22 mouse cellular contexts compared by ENCODE assay signal in genomic region chr17:66783601-66784000, GRCm38 (mm10).
DNase-seq lines count a peak whose midpoint lies in the region; ATAC-seq and TF ChIP-seq lines count a peak whose summit lies in the region.
"Had no signal": no experiment of that assay in that cellular context is flagged by ENCODE, and none has a peak within 500 bp of the region (broad histone marks: within the 10 kb centered on the region; RNA-seq: fewer than 3 reads in every experiment).

No protein-coding gene starts in this region.

- TF ChIP-seq CTCF in midbrain, postnatal 0 days (IDR thresholded peaks at IDR 0.05) = no peak

- H3K4me3 ChIP-seq in heart, embryonic 10.5 days = no peak overlapping the region
- H3K4me3 ChIP-seq in heart, embryonic 13.5 days = no peak overlapping the region
- no peak overlapping the region for H3K4me3 ChIP-seq in midbrain, postnatal 0 days (ENCODE audit: low read depth, low read length)
- H3K4me3 ChIP-seq in midbrain, embryonic 14.5 days (replicated peaks; ENCODE audit: low read depth, low read length) = no peak overlapping the region
- H3K4me3 ChIP-seq: forebrain, embryonic 10.5 days; forebrain, embryonic 13.5 days; heart, embryonic 12.5 days; hindbrain, embryonic 10.5 days; hindbrain, embryonic 13.5 days; intestine, embryonic 15.5 days had no signal

- H3K36me3 ChIP-seq in heart, embryonic 10.5 days = no peaks in the 10 kb centered on the region
- H3K36me3 ChIP-seq in heart, embryonic 13.5 days = no peaks in the 10 kb centered on the region
- H3K36me3 ChIP-seq in midbrain, postnatal 0 days (ENCODE audit: insufficient read depth, low read length) = no peaks in the 10 kb centered on the region
- no peaks in the 10 kb centered on the region for H3K36me3 ChIP-seq in midbrain, embryonic 14.5 days (ENCODE audit: control insufficient read depth, insufficient read depth, low read length)
- H3K36me3 ChIP-seq: forebrain, embryonic 10.5 days; heart, embryonic 12.5 days; hindbrain, embryonic 10.5 days; hindbrain, embryonic 13.5 days; intestine, embryonic 15.5 days had no signal

- peak; percentile 91 for DNase-seq in heart, adult 11 months
- DNase-seq in heart, embryonic 10.5 days (ENCODE audit: low spot score) = no peak
- DNase-seq in heart, postnatal 4 days = no peak
- peak; percentile 54 for DNase-seq in midbrain, postnatal 0 days (ENCODE audit: low spot score)
- no peak for DNase-seq in midbrain, embryonic 14.5 days
- DNase-seq: adrenal gland, adult 8-10 months; adrenal gland, postnatal 25 days; cerebellum, adult 18-20 months; cerebellum, adult 9-10 months; cerebellum, postnatal 14 days; gastrocnemius, postnatal 10 days; gastrocnemius, postnatal 36 days; heart, postnatal 14 days had no signal

- no peak overlapping the region for H3K4me2 ChIP-seq in heart, embryonic 13.5 days
- no peak overlapping the region for H3K4me2 ChIP-seq in midbrain, postnatal 0 days (ENCODE audit: low read depth, low read length, poor library complexity, severe bottlenecking)
- no peak overlapping the region for H3K4me2 ChIP-seq in midbrain, embryonic 14.5 days (ENCODE audit: low read length)
- H3K4me2 ChIP-seq: heart, embryonic 12.5 days; hindbrain, embryonic 13.5 days; intestine, embryonic 15.5 days had no signal

- no peaks in the 10 kb centered on the region for H3K9me3 ChIP-seq in heart, embryonic 10.5 days
- H3K9me3 ChIP-seq in heart, embryonic 13.5 days = no peaks in the 10 kb centered on the region
- no peaks in the 10 kb centered on the region for H3K9me3 ChIP-seq in midbrain, postnatal 0 days (ENCODE audit: low read length)
- no peaks in the 10 kb centered on the region for H3K9me3 ChIP-seq in midbrain, embryonic 14.5 days (ENCODE audit: control insufficient read depth, low read length)
- H3K9me3 ChIP-seq: forebrain, embryonic 10.5 days; forebrain, embryonic 13.5 days; heart, embryonic 12.5 days; hindbrain, embryonic 10.5 days; hindbrain, embryonic 13.5 days; intestine, embryonic 15.5 days had no signal

- H3K9ac ChIP-seq in heart, embryonic 13.5 days = no peak overlapping the region
- no peak overlapping the region for H3K9ac ChIP-seq in midbrain, postnatal 0 days (replicated peaks; ENCODE audit: low read length, poor library complexity, severe bottlenecking)
- H3K9ac ChIP-seq in midbrain, embryonic 14.5 days (replicated peaks; ENCODE audit: low read length) = no peak overlapping the region
- H3K9ac ChIP-seq: forebrain, embryonic 13.5 days; heart, embryonic 12.5 days; hindbrain, embryonic 13.5 days; intestine, embryonic 15.5 days had no signal

- WGBS in heart, embryonic 10.5 days = 56% methylated on average over 4 of the region's 4 CpGs
- WGBS in heart, embryonic 13.5 days = 55% methylated on average over 4 of the region's 4 CpGs
- WGBS in midbrain, postnatal 0 days = 75% methylated on average over 4 of the region's 4 CpGs
- 79% methylated on average over 4 of the region's 4 CpGs for WGBS in midbrain, embryonic 14.5 days

- no peak overlapping the region for H3K27ac ChIP-seq in heart, embryonic 10.5 days
- 0 out of 2 replicates have a peak overlapping the region, but pooled peaks have one; percentile 5 for H3K27ac ChIP-seq in heart, embryonic 13.5 days (replicated peaks)
- H3K27ac ChIP-seq in midbrain, postnatal 0 days (ENCODE audit: low read depth, low read length) = no peak overlapping the region
- H3K27ac ChIP-seq in midbrain, embryonic 14.5 days (replicated peaks; ENCODE audit: low read depth, low read length) = no peak overlapping the region
- H3K27ac ChIP-seq: forebrain, embryonic 10.5 days; forebrain, embryonic 13.5 days; hindbrain, embryonic 10.5 days; hindbrain, embryonic 13.5 days; intestine, embryonic 15.5 days had no signal

- no peak for ATAC-seq in heart, embryonic 13.5 days (ENCODE audit: extremely low read depth, insufficient number of reproducible peaks, low FRiP score, low TSS enrichment)
- ATAC-seq in midbrain, postnatal 0 days (ENCODE audit: low FRiP score) = no peak
- no peak for ATAC-seq in midbrain, embryonic 14.5 days (ENCODE audit: low FRiP score, low TSS enrichment)
- ATAC-seq: activated CD4-positive, CD25-positive, alpha-beta regulatory T cell, adult 4 months; hindbrain, embryonic 16.5 days; intestine, embryonic 15.5 days had no signal

- H3K4me1 ChIP-seq in heart, embryonic 10.5 days = peaks cover 14% of the 10 kb centered on the region
- H3K4me1 ChIP-seq in heart, embryonic 13.5 days = peaks cover 18% of the 10 kb centered on the region
- H3K4me1 ChIP-seq in midbrain, postnatal 0 days (ENCODE audit: insufficient read depth, low read length) = no peaks in the 10 kb centered on the region
- H3K4me1 ChIP-seq in midbrain, embryonic 14.5 days (ENCODE audit: control insufficient read depth, insufficient read depth, low read length) = peaks cover 7% of the 10 kb centered on the region
- H3K4me1 ChIP-seq: intestine, embryonic 15.5 days had no signal

- no peaks in the 10 kb centered on the region for H3K27me3 ChIP-seq in heart, embryonic 10.5 days (ENCODE audit: insufficient read depth, poor library complexity, severe bottlenecking)
- H3K27me3 ChIP-seq in heart, embryonic 13.5 days (replicated peaks) = no peaks in the 10 kb centered on the region
- no peaks in the 10 kb centered on the region for H3K27me3 ChIP-seq in midbrain, postnatal 0 days (ENCODE audit: insufficient read depth, low read length)
- H3K27me3 ChIP-seq in midbrain, embryonic 14.5 days (ENCODE audit: control insufficient read depth, insufficient read depth, low read length) = no peaks in the 10 kb centered on the region
- H3K27me3 ChIP-seq: forebrain, embryonic 13.5 days; heart, embryonic 12.5 days; hindbrain, embryonic 13.5 days; intestine, embryonic 15.5 days had no signal

Comparison
In these comparisons a context has a peak if more than half of its experiments do, and no peak if none do; other contexts are left out.
1. DNase-seq: peak in heart, adult 11 months (single experiment) and midbrain, postnatal 0 days (single experiment); none in heart, embryonic 10.5 days (single experiment), heart, postnatal 4 days (single experiment) and midbrain, embryonic 14.5 days (single experiment).